Mouse (Mus musculus): ENCODE results near the gene Neurod1. TPM values are rescaled to one million over a fixed set of nuclear protein-coding genes. Genes with fewer than 3 reads are reported as not detected.

The Neurod1 gene
- polyA plus RNA-seq, 1 experiment: 3.4 TPM

GRCm38 (mm10) chr2:79449371-79449770 lies 7.2 kb downstream of the Neurod1 start:
- Histone ChIP-seq H3K36me3 (ENCODE audit: control insufficient read depth, insufficient read depth, low read length, poor library complexity, severe bottlenecking) (no peaks in the 10 kb centered on the region), H3K27ac (ENCODE audit: insufficient read depth, low read length) (no peak overlapping the region), H3K9ac (ENCODE audit: low read depth, poor library complexity, severe bottlenecking) (no peak overlapping the region), H3K4me3 (ENCODE audit: low read depth, low read length) (no peak overlapping the region), H3K4me1 (ENCODE audit: control insufficient read depth, insufficient read depth, low read length) (peaks cover 3% of the 10 kb centered on the region), H3K27me3 (ENCODE audit: control insufficient read depth, insufficient read depth, low read length, poor library complexity, severe bottlenecking) (no peaks in the 10 kb centered on the region), H3K9me3 (replicated peaks; ENCODE audit: control insufficient read depth, insufficient read depth, low read length, poor library complexity, severe bottlenecking) (no peaks in the 10 kb centered on the region)
- TF ChIP-seq CTCF (IDR thresholded peaks at IDR 0.05; ENCODE audit: low read depth, low read length) (no peak), EP300 (IDR thresholded peaks at IDR 0.05; ENCODE audit: insufficient read depth, low read depth, low read length) (no peak), POLR2A (IDR thresholded peaks at IDR 0.05; ENCODE audit: insufficient read depth, low read length) (no peak)

GRCm38 (mm10) chr2:79447198-79447597 lies 9.4 kb downstream of the Neurod1 start:
- Histone ChIP-seq H3K9ac (ENCODE audit: low read depth, poor library complexity, severe bottlenecking) (no peak overlapping the region), H3K4me3 (ENCODE audit: low read depth, low read length) (no peak overlapping the region), H3K36me3 (ENCODE audit: control insufficient read depth, insufficient read depth, low read length, poor library complexity, severe bottlenecking) (no peaks in the 10 kb centered on the region), H3K27ac (ENCODE audit: insufficient read depth, low read length) (no peak overlapping the region), H3K9me3 (replicated peaks; ENCODE audit: control insufficient read depth, insufficient read depth, low read length, poor library complexity, severe bottlenecking) (no peaks in the 10 kb centered on the region), H3K4me1 (ENCODE audit: control insufficient read depth, insufficient read depth, low read length) (peaks cover 3% of the 10 kb centered on the region), H3K27me3 (ENCODE audit: control insufficient read depth, insufficient read depth, low read length, poor library complexity, severe bottlenecking) (no peaks in the 10 kb centered on the region)
- TF ChIP-seq CTCF (IDR thresholded peaks at IDR 0.05; ENCODE audit: low read depth, low read length) (no peak), POLR2A (IDR thresholded peaks at IDR 0.05; ENCODE audit: insufficient read depth, low read length) (no peak), EP300 (IDR thresholded peaks at IDR 0.05; ENCODE audit: insufficient read depth, low read depth, low read length) (no peak)

GRCm38 (mm10) chr2:79443861-79444620 lies 12.5 kb downstream of the Neurod1 start:
- H3K9me3 ChIP-seq (replicated peaks; ENCODE audit: control insufficient read depth, insufficient read depth, low read length, poor library complexity, severe bottlenecking): no peaks in the 10 kb centered on the region
- H3K27ac ChIP-seq (ENCODE audit: insufficient read depth, low read length): no peak overlapping the region
- H3K4me1 ChIP-seq (ENCODE audit: control insufficient read depth, insufficient read depth, low read length): peaks cover 3% of the 10 kb centered on the region
- H3K36me3 ChIP-seq (ENCODE audit: control insufficient read depth, insufficient read depth, low read length, poor library complexity, severe bottlenecking): no peaks in the 10 kb centered on the region
- H3K27me3 ChIP-seq (ENCODE audit: control insufficient read depth, insufficient read depth, low read length, poor library complexity, severe bottlenecking): no peaks in the 10 kb centered on the region
- no peak for TF ChIP-seq EP300 (IDR thresholded peaks at IDR 0.05; ENCODE audit: insufficient read depth, low read depth, low read length)
- TF ChIP-seq POLR2A (IDR thresholded peaks at IDR 0.05; ENCODE audit: insufficient read depth, low read length): no peak
- no peak for TF ChIP-seq CTCF (IDR thresholded peaks at IDR 0.05; ENCODE audit: low read depth, low read length)
- no peak overlapping the region for H3K9ac ChIP-seq (ENCODE audit: low read depth, poor library complexity, severe bottlenecking)
- no peak overlapping the region for H3K4me3 ChIP-seq (ENCODE audit: low read depth, low read length)

GRCm38 (mm10) chr2:79443401-79443800 lies 13.2 kb downstream of the Neurod1 start:
- no peak overlapping the region for H3K9ac ChIP-seq (ENCODE audit: low read depth, poor library complexity, severe bottlenecking)
- H3K36me3 ChIP-seq (ENCODE audit: control insufficient read depth, insufficient read depth, low read length, poor library complexity, severe bottlenecking): no peaks in the 10 kb centered on the region
- H3K4me3 ChIP-seq (ENCODE audit: low read depth, low read length): no peak overlapping the region
- no peak for TF ChIP-seq EP300 (IDR thresholded peaks at IDR 0.05; ENCODE audit: insufficient read depth, low read depth, low read length)
- no peaks in the 10 kb centered on the region for H3K27me3 ChIP-seq (ENCODE audit: control insufficient read depth, insufficient read depth, low read length, poor library complexity, severe bottlenecking)
- no peak overlapping the region for H3K27ac ChIP-seq (ENCODE audit: insufficient read depth, low read length)
- peaks cover 3% of the 10 kb centered on the region for H3K4me1 ChIP-seq (ENCODE audit: control insufficient read depth, insufficient read depth, low read length)
- H3K9me3 ChIP-seq (replicated peaks; ENCODE audit: control insufficient read depth, insufficient read depth, low read length, poor library complexity, severe bottlenecking): no peaks in the 10 kb centered on the region

GRCm38 (mm10) chr2:79442906-79443305 lies 13.6 kb downstream of the Neurod1 start:
- H3K4me1 ChIP-seq (ENCODE audit: control insufficient read depth, insufficient read depth, low read length): peaks cover 3% of the 10 kb centered on the region
- H3K27ac ChIP-seq (ENCODE audit: insufficient read depth, low read length): no peak overlapping the region
- H3K4me3 ChIP-seq (ENCODE audit: low read depth, low read length): no peak overlapping the region
- no peak for TF ChIP-seq POLR2A (IDR thresholded peaks at IDR 0.05; ENCODE audit: insufficient read depth, low read length)
- no peak for TF ChIP-seq CTCF (IDR thresholded peaks at IDR 0.05; ENCODE audit: low read depth, low read length)
- no peak for TF ChIP-seq EP300 (IDR thresholded peaks at IDR 0.05; ENCODE audit: insufficient read depth, low read depth, low read length)
- H3K9me3 ChIP-seq (replicated peaks; ENCODE audit: control insufficient read depth, insufficient read depth, low read length, poor library complexity, severe bottlenecking): no peaks in the 10 kb centered on the region
- no peak overlapping the region for H3K9ac ChIP-seq (ENCODE audit: low read depth, poor library complexity, severe bottlenecking)
- H3K36me3 ChIP-seq (ENCODE audit: control insufficient read depth, insufficient read depth, low read length, poor library complexity, severe bottlenecking): no peaks in the 10 kb centered on the region
- H3K27me3 ChIP-seq (ENCODE audit: control insufficient read depth, insufficient read depth, low read length, poor library complexity, severe bottlenecking): no peaks in the 10 kb centered on the region

- H3K27ac ChIP-seq (ENCODE audit: insufficient read depth, low read length): no peak overlapping the region
- H3K4me3 ChIP-seq (ENCODE audit: low read depth, low read length): no peak overlapping the region
- TF ChIP-seq EP300 (IDR thresholded peaks at IDR 0.05; ENCODE audit: insufficient read depth, low read depth, low read length) (no peak), POLR2A (IDR thresholded peaks at IDR 0.05; ENCODE audit: insufficient read depth, low read length) (no peak), CTCF (IDR thresholded peaks at IDR 0.05; ENCODE audit: low read depth, low read length) (no peak)
- H3K36me3 ChIP-seq (ENCODE audit: control insufficient read depth, insufficient read depth, low read length, poor library complexity, severe bottlenecking): no peaks in the 10 kb centered on the region
- H3K9ac ChIP-seq (ENCODE audit: low read depth, poor library complexity, severe bottlenecking): no peak overlapping the region
- H3K9me3 ChIP-seq (replicated peaks; ENCODE audit: control insufficient read depth, insufficient read depth, low read length, poor library complexity, severe bottlenecking): no peaks in the 10 kb centered on the region
- peaks cover 3% of the 10 kb centered on the region for H3K4me1 ChIP-seq (ENCODE audit: control insufficient read depth, insufficient read depth, low read length)
- no peaks in the 10 kb centered on the region for H3K27me3 ChIP-seq (ENCODE audit: control insufficient read depth, insufficient read depth, low read length, poor library complexity, severe bottlenecking)
Measured at GRCm38 (mm10) chr2:79442227-79442626, 14.3 kb downstream of the Neurod1 start.

All from ES-Bruce4 (cell line).